Mouse (Mus musculus) G1E (cell line): Measurements from ENCODE around the gene Fam187b. TPM values are rescaled to one million over a fixed set of nuclear protein-coding genes. Genes with fewer than 3 reads are reported as not detected.

Experiments
- ATAC-seq: 2 replicates; pipeline ENCODE4 v1.8.0; 2016; ENCODE audit warnings: mild to moderate bottlenecking; ENCODE audit not compliant: insufficient number of reproducible peaks, poor library complexity, low FRiP score, severe bottlenecking; ENCODE audit errors: extremely low read depth
- DNase-seq: peaks from one replicate; pipeline ENCODE4 v3.0.0; 2012; ENCODE audit warnings: low spot score
- H3K27me3 ChIP-seq: 2 replicates; pipeline ENCODE4 v1.6.1; 2012; ENCODE audit warnings: mild to moderate bottlenecking, low read length, inconsistent platforms; ENCODE audit not compliant: insufficient read depth
- H3K36me3 ChIP-seq: replicated peaks from 2 replicates; pipeline ENCODE3; 2012; ENCODE audit warnings: mild to moderate bottlenecking, inconsistent platforms
- H3K4me1 ChIP-seq: 2 replicates; pipeline ENCODE4 v1.6.1; 2012; ENCODE audit warnings: low read depth, low read length, inconsistent platforms, mixed read lengths; ENCODE audit not compliant: insufficient read depth
- H3K4me3 ChIP-seq: 2 replicates; pipeline ENCODE4 v1.5.1; 2012; ENCODE audit warnings: low read depth, mild to moderate bottlenecking, inconsistent platforms, low read length, moderate library complexity, mixed read lengths
- H3K9me3 ChIP-seq: replicated peaks from 2 replicates; pipeline ENCODE4 v1.6.1; 2012; ENCODE audit warnings: inconsistent platforms
- CTCF ChIP-seq: IDR thresholded peaks from 2 replicates; pipeline ENCODE4 v1.5.1; 2012; ENCODE audit warnings: low read depth, low read length, inconsistent platforms, mixed read lengths
- GATA1 ChIP-seq: IDR thresholded peaks from 2 replicates; pipeline ENCODE4 v1.6.1; 2012; ENCODE audit warnings: borderline replicate concordance, low read length, inconsistent platforms, mixed read lengths
- GATA2 ChIP-seq: IDR thresholded peaks from 2 replicates; pipeline ENCODE4 v1.6.1; 2012; ENCODE audit warnings: low read depth, low read length, inconsistent platforms, borderline replicate concordance
- POLR2AphosphoS5 ChIP-seq: IDR thresholded peaks from 2 replicates; pipeline ENCODE4 v1.6.1; 2012; ENCODE audit warnings: low read depth, low read length, inconsistent platforms; ENCODE audit not compliant: insufficient replicate concordance
- TAL1 ChIP-seq: conservative IDR thresholded peaks from 2 replicates; pipeline ENCODE4 v1.6.1; 2012; ENCODE audit warnings: low read depth, low read length, inconsistent platforms, mixed read lengths
- polyA plus RNA-seq: library from polyadenylated mRNA; stranded (reverse); fragments of >175 nt; gene quantifications from 2 replicates; pipeline ENCODE4 v1.2.3, GENCODE M21; 2012
- total RNA-seq, 2 experiments: library from RNA; stranded (forward) in 1 of 2; stranded (reverse) in 1 of 2; fragments of 200-1000 nt in 1 of 2; fragments of >200 nt in 1 of 2; fragmentation: Nextera tagmentation in 1 of 2; gene quantifications; 2 replicates each; pipeline ENCODE4 v1.2.3; 2014 to 2017

Fam187b gene
- total and polyA plus RNA-seq, 3 experiments = 0.03 to 0.27 TPM; not detected in 1

GRCm38 (mm10) chr7:30981703-30982102, 8.1 kb downstream of the Fam187b start:
- TF ChIP-seq GATA2 (no peak), TAL1 (no peak), POLR2AphosphoS5 (no peak), GATA1 (no peak), CTCF (no peak)
- Histone ChIP-seq H3K9me3 (no peaks in the 10 kb centered on the region), H3K4me1 (no peaks in the 10 kb centered on the region), H3K36me3 (no peaks in the 10 kb centered on the region), H3K4me3 (no peak overlapping the region), H3K27me3 (no peaks in the 10 kb centered on the region)
- no peak for ATAC-seq
- DNase-seq = no peak

GRCm38 (mm10) chr7:30985357-30985756, 11.8 kb downstream of the Fam187b start:
- Histone ChIP-seq H3K27me3 (no peaks in the 10 kb centered on the region), H3K4me3 (no peak overlapping the region), H3K9me3 (no peaks in the 10 kb centered on the region), H3K36me3 (no peaks in the 10 kb centered on the region), H3K4me1 (no peaks in the 10 kb centered on the region)
- ATAC-seq (no peak), DNase-seq (no peak)
- no peak for TF ChIP-seq GATA2
- TF ChIP-seq CTCF = no peak
- no peak for TF ChIP-seq GATA1
- no peak for TF ChIP-seq TAL1
- TF ChIP-seq POLR2AphosphoS5 = no peak

- DNase-seq (no peak), ATAC-seq (no peak)
- H3K4me1 ChIP-seq = no peaks in the 10 kb centered on the region
- H3K36me3 ChIP-seq = no peaks in the 10 kb centered on the region
- no peak overlapping the region for H3K4me3 ChIP-seq
- no peaks in the 10 kb centered on the region for H3K27me3 ChIP-seq
- no peak for TF ChIP-seq TAL1
- no peak for TF ChIP-seq CTCF
- TF ChIP-seq GATA2 = no peak
- no peak for TF ChIP-seq GATA1
- no peak for TF ChIP-seq POLR2AphosphoS5
- no peaks in the 10 kb centered on the region for H3K9me3 ChIP-seq
Observed at GRCm38 (mm10) chr7:30988519-30989162, 15.1 kb downstream of the Fam187b start.

GRCm38 (mm10) chr7:30992148-30992547, 18.6 kb downstream of the Fam187b start:
- H3K27me3 ChIP-seq = no peaks in the 10 kb centered on the region
- DNase-seq = no peak
- no peaks in the 10 kb centered on the region for H3K4me1 ChIP-seq
- H3K4me3 ChIP-seq = no peak overlapping the region
- TF ChIP-seq CTCF = no peak
- no peak for TF ChIP-seq TAL1
- no peak for TF ChIP-seq GATA2
- no peak for TF ChIP-seq GATA1
- TF ChIP-seq POLR2AphosphoS5 = no peak
- no peaks in the 10 kb centered on the region for H3K9me3 ChIP-seq
- H3K36me3 ChIP-seq = no peaks in the 10 kb centered on the region
- ATAC-seq = no peak

GRCm38 (mm10) chr7:30993986-30994385, 20.4 kb downstream of the Fam187b start:
- no peak for ATAC-seq
- no peaks in the 10 kb centered on the region for H3K36me3 ChIP-seq
- no peaks in the 10 kb centered on the region for H3K9me3 ChIP-seq
- TF ChIP-seq TAL1 (no peak), POLR2AphosphoS5 (no peak), CTCF (no peak), GATA2 (no peak), GATA1 (no peak)
- no peaks in the 10 kb centered on the region for H3K4me1 ChIP-seq
- H3K27me3 ChIP-seq = no peaks in the 10 kb centered on the region
- H3K4me3 ChIP-seq = no peak overlapping the region
- DNase-seq = no peak

- Histone ChIP-seq H3K27me3 (no peaks in the 10 kb centered on the region), H3K4me3 (no peak overlapping the region), H3K36me3 (no peaks in the 10 kb centered on the region), H3K4me1 (no peaks in the 10 kb centered on the region), H3K9me3 (no peaks in the 10 kb centered on the region)
- DNase-seq (no peak), ATAC-seq (no peak)
- TF ChIP-seq GATA2 (no peak), CTCF (no peak), POLR2AphosphoS5 (no peak), TAL1 (no peak), GATA1 (no peak)
Observed at GRCm38 (mm10) chr7:30996491-30996890, 22.9 kb downstream of the Fam187b start.
